Mouse (Mus musculus) cortical plate, adult 2 months (tissue): ENCODE data around the gene Parp16.

Experiments
- CTCF ChIP-seq: fragments of 200-500 bp; IDR thresholded peaks from 2 replicates; pipeline ENCODE4 v1.5.1; 2011; ENCODE audit warnings: mild to moderate bottlenecking, control low read depth, low read length; ENCODE audit not compliant: insufficient read depth; ENCODE audit errors: extremely low read depth
- POLR2A ChIP-seq: fragments of 200-500 bp; IDR thresholded peaks from 2 replicates; pipeline ENCODE4 v1.6.1; 2011; ENCODE audit warnings: mild to moderate bottlenecking, low read length, control low read depth; ENCODE audit not compliant: insufficient read depth; ENCODE audit errors: extremely low read depth

GRCm38 (mm10) chr9:65211598-65211997 is 16.4 kb downstream of the Parp16 start:
- TF ChIP-seq CTCF (no peak), POLR2A (no peak)
